13 mouse cellular contexts compared by ENCODE assay signal in genomic region chr10:121242596-121242995, GRCm38 (mm10).
DNase-seq lines count a peak whose midpoint lies in the region; ATAC-seq and TF ChIP-seq lines count a peak whose summit lies in the region.
"Had no signal": no experiment of that assay in that cellular context is flagged by ENCODE, and none has a peak within 500 bp of the region (broad histone marks: within the 10 kb centered on the region; RNA-seq: fewer than 3 reads in every experiment).

No protein-coding gene starts in this region.

- DNase-seq in lung, postnatal 25 days (ENCODE audit: low spot score) = no peak
- peak; percentile 52 for DNase-seq in kidney, adult 11 months
- no peak for DNase-seq in left cerebral cortex, postnatal 25 days (ENCODE audit: low spot score in 2 of 2)
- no peak for DNase-seq in hindbrain, postnatal 0 days (ENCODE audit: low spot score)
- DNase-seq: adrenal gland, postnatal 25 days; cerebellum, postnatal 10 days had no signal

- no peak overlapping the region for H3K9ac ChIP-seq in lung, embryonic 15.5 days
- H3K9ac ChIP-seq in kidney, embryonic 16.5 days (replicated peaks; ENCODE audit: low read length) = no peak overlapping the region
- H3K9ac ChIP-seq in liver, embryonic 16.5 days (ENCODE audit: low read depth, low read length) = no peak overlapping the region
- no peak overlapping the region for H3K9ac ChIP-seq in hindbrain, postnatal 0 days (replicated peaks; ENCODE audit: low read length)
- H3K9ac ChIP-seq: hindbrain, embryonic 13.5 days; neural tube, embryonic 13.5 days had no signal

- H3K27me3 ChIP-seq in lung, embryonic 15.5 days = no peaks in the 10 kb centered on the region
- H3K27me3 ChIP-seq in kidney, embryonic 16.5 days (ENCODE audit: insufficient read depth, low read length) = peaks cover 13% of the 10 kb centered on the region; the same call in 1 of the 2 replicates
- no peaks in the 10 kb centered on the region for H3K27me3 ChIP-seq in liver, embryonic 16.5 days (ENCODE audit: control insufficient read depth, insufficient read depth, low read depth, low read length)
- no peaks in the 10 kb centered on the region for H3K27me3 ChIP-seq in hindbrain, postnatal 0 days (ENCODE audit: insufficient read depth, low read length)
- H3K27me3 ChIP-seq: hindbrain, embryonic 13.5 days; neural tube, embryonic 13.5 days had no signal

- no peak overlapping the region for H3K4me2 ChIP-seq in lung, embryonic 15.5 days
- no peak overlapping the region for H3K4me2 ChIP-seq in kidney, embryonic 16.5 days (replicated peaks; ENCODE audit: low read depth, low read length)
- no peak overlapping the region for H3K4me2 ChIP-seq in liver, embryonic 16.5 days (ENCODE audit: low read depth, low read length)
- no peak overlapping the region for H3K4me2 ChIP-seq in hindbrain, postnatal 0 days (ENCODE audit: low read depth, low read length)
- H3K4me2 ChIP-seq: hindbrain, embryonic 13.5 days; neural tube, embryonic 13.5 days had no signal

- no peak overlapping the region for H3K4me3 ChIP-seq in lung, embryonic 15.5 days
- H3K4me3 ChIP-seq in kidney, embryonic 16.5 days (ENCODE audit: low read length) = no peak overlapping the region
- H3K4me3 ChIP-seq in liver, embryonic 16.5 days (ENCODE audit: low read depth, low read length) = no peak overlapping the region
- no peak overlapping the region for H3K4me3 ChIP-seq in hindbrain, postnatal 0 days (ENCODE audit: low read length)
- H3K4me3 ChIP-seq: hindbrain, embryonic 13.5 days; neural tube, embryonic 13.5 days had no signal

- no peak for TF ChIP-seq CTCF in hindbrain, postnatal 0 days (IDR thresholded peaks at IDR 0.05; ENCODE audit: low read depth)

- ATAC-seq in lung, embryonic 15.5 days (ENCODE audit: borderline replicate concordance, extremely low read depth, low FRiP score, low TSS enrichment) = peak; percentile 47; the same call in 1 of the 2 replicates
- ATAC-seq in kidney, embryonic 16.5 days (ENCODE audit: low FRiP score, low TSS enrichment) = peak; percentile 87
- ATAC-seq in liver, embryonic 16.5 days (ENCODE audit: low read depth) = peak; percentile 85
- no peak for ATAC-seq in hindbrain, postnatal 0 days
- no peak for ATAC-seq in inflammation-experienced regulatory T-cells, adult 6 months
- ATAC-seq: CD4-positive, CD25-positive, alpha-beta regulatory T cell, adult 4 months had no signal

- H3K4me1 ChIP-seq in lung, embryonic 15.5 days = peaks cover 22% of the 10 kb centered on the region
- peaks cover 18% of the 10 kb centered on the region for H3K4me1 ChIP-seq in kidney, embryonic 16.5 days (ENCODE audit: insufficient read depth, low read length)
- no peaks in the 10 kb centered on the region; the same call in 1 of the 2 replicates for H3K4me1 ChIP-seq in liver, embryonic 16.5 days (ENCODE audit: control insufficient read depth, low read depth, low read length)
- H3K4me1 ChIP-seq in hindbrain, postnatal 0 days (ENCODE audit: insufficient read depth, low read length) = no peaks in the 10 kb centered on the region

- H3K27ac ChIP-seq in lung, embryonic 15.5 days = peak overlapping the region; percentile 67
- H3K27ac ChIP-seq in kidney, embryonic 16.5 days (ENCODE audit: low read length) = peak overlapping the region; percentile 61
- no peak overlapping the region for H3K27ac ChIP-seq in liver, embryonic 16.5 days (ENCODE audit: low read length)
- no peak overlapping the region for H3K27ac ChIP-seq in hindbrain, postnatal 0 days
- H3K27ac ChIP-seq: hindbrain, embryonic 13.5 days; neural tube, embryonic 13.5 days had no signal

- intact Hi-C loops in left cerebral cortex, postnatal 25 days (cut with DNase I) = no loop called here

- no peaks in the 10 kb centered on the region for H3K36me3 ChIP-seq in lung, embryonic 15.5 days
- no peaks in the 10 kb centered on the region for H3K36me3 ChIP-seq in kidney, embryonic 16.5 days (ENCODE audit: insufficient read depth, low read length)
- H3K36me3 ChIP-seq in liver, embryonic 16.5 days (ENCODE audit: control insufficient read depth, insufficient read depth) = no peaks in the 10 kb centered on the region
- no peaks in the 10 kb centered on the region for H3K36me3 ChIP-seq in hindbrain, postnatal 0 days (ENCODE audit: insufficient read depth, low read length)
- H3K36me3 ChIP-seq: hindbrain, embryonic 13.5 days; neural tube, embryonic 13.5 days had no signal

- H3K9me3 ChIP-seq in lung, embryonic 15.5 days = no peaks in the 10 kb centered on the region
- H3K9me3 ChIP-seq in kidney, embryonic 16.5 days (ENCODE audit: low read length) = peaks cover 2% of the 10 kb centered on the region; the same call in 1 of the 2 replicates
- H3K9me3 ChIP-seq in liver, embryonic 16.5 days (replicated peaks; ENCODE audit: control insufficient read depth, low read length) = no peaks in the 10 kb centered on the region
- 0 out of 2 replicates have a peak, but pooled peaks cover 2% of the 10 kb centered on the region for H3K9me3 ChIP-seq in hindbrain, postnatal 0 days (ENCODE audit: low read length)
- H3K9me3 ChIP-seq: hindbrain, embryonic 13.5 days; neural tube, embryonic 13.5 days had no signal

- WGBS in lung, embryonic 15.5 days = 51% methylated on average over 10 of the region's 10 CpGs
- WGBS in kidney, embryonic 16.5 days = 39% methylated on average over 10 of the region's 10 CpGs
- WGBS in liver, embryonic 16.5 days (ENCODE audit: insufficient replicate concordance) = 62% methylated on average over 10 of the region's 10 CpGs
- 67% methylated on average over 10 of the region's 10 CpGs for WGBS in hindbrain, postnatal 0 days

Comparison
In these comparisons a context has a peak if more than half of its experiments do, and no peak if none do; other contexts are left out.
1. ATAC-seq: peak in lung, embryonic 15.5 days (single experiment), kidney, embryonic 16.5 days (single experiment) and liver, embryonic 16.5 days (single experiment); none in hindbrain, postnatal 0 days (single experiment) and inflammation-experienced regulatory T-cells, adult 6 months (single experiment).
2. H3K27ac ChIP-seq: peak in lung, embryonic 15.5 days (single experiment) and kidney, embryonic 16.5 days (single experiment); none in liver, embryonic 16.5 days (single experiment) and hindbrain, postnatal 0 days (single experiment).